Mouse (Mus musculus) heart, postnatal 0 days (tissue): Measurements from ENCODE around the gene Plcb4. TPM values are rescaled to one million over a fixed set of nuclear protein-coding genes. Genes with fewer than 3 reads are reported as not detected.

Experiments used
- ATAC-seq: fragments of 200-750 bp; cut with Nextera tagmentation; 2 replicates; pipeline ENCODE4 v1.8.0; 2017; ENCODE audit warnings: low read depth, moderate number of reproducible peaks, moderate library complexity; ENCODE audit not compliant: insufficient read depth
- DNase-seq: peaks from one replicate; pipeline ENCODE4 v3.0.0-alpha.2; 2016; ENCODE audit warnings: low spot score
- H3K27ac ChIP-seq: fragments of 300-500 bp; sonication (generic); 2 replicates; pipeline ENCODE4 v1.5.1; 2014; ENCODE audit warnings: low read depth, mild to moderate bottlenecking
- H3K27me3 ChIP-seq: fragments of 300-500 bp; sonication (generic); 2 replicates; pipeline ENCODE4 v1.6.1; 2014; ENCODE audit warnings: low read length, mixed read lengths; ENCODE audit not compliant: control insufficient read depth, insufficient read depth
- H3K36me3 ChIP-seq: fragments of 300-500 bp; sonication (generic); replicated peaks from 2 replicates; pipeline ENCODE4 v1.6.1; 2014; ENCODE audit warnings: low read length, mixed read lengths; ENCODE audit not compliant: control insufficient read depth, insufficient read depth
- H3K4me1 ChIP-seq: fragments of 300-500 bp; sonication (generic); 2 replicates; pipeline ENCODE4 v1.6.1; 2014; ENCODE audit warnings: antibody characterized with exemption; ENCODE audit not compliant: control insufficient read depth, insufficient read depth
- H3K4me2 ChIP-seq: fragments of 300-500 bp; sonication (generic); 2 replicates; pipeline ENCODE4 v1.6.1; 2014; ENCODE audit warnings: low read depth, mild to moderate bottlenecking, low read length, moderate library complexity
- H3K4me3 ChIP-seq: fragments of 300-500 bp; sonication (generic); 2 replicates; pipeline ENCODE4 v1.5.1; 2014; ENCODE audit warnings: low read depth, low read length
- H3K9ac ChIP-seq: fragments of 300-500 bp; sonication (generic); replicated peaks from 2 replicates; pipeline ENCODE4 v1.6.1; 2014; ENCODE audit warnings: low read depth, low read length, mixed read lengths
- H3K9me3 ChIP-seq: fragments of 300-500 bp; sonication (generic); replicated peaks from 2 replicates; pipeline ENCODE4 v1.6.1; 2016; ENCODE audit warnings: low read length; ENCODE audit not compliant: control insufficient read depth
- CTCF ChIP-seq: IDR thresholded peaks from 2 replicates; pipeline ENCODE4 v1.5.1; 2016; ENCODE audit warnings: antibody characterized with exemption, control low read depth, low read depth
- EP300 ChIP-seq: IDR thresholded peaks from 2 replicates; pipeline ENCODE4 v1.6.1; 2016; ENCODE audit warnings: antibody characterized with exemption, low read depth
- WGBS: fragments of 180-500 bp; shearing (Covaris S2); extraction: QIAGEN DNeasy Blood & Tissue Kit; methylation state at CpG from one replicate; pipeline ENCODE4 v1.1.7; 2014; 5-methylcytosine and 5-hydroxymethylcytosine counted together
- polyA plus RNA-seq: library from polyadenylated mRNA; unstranded; fragments of >200 nt; fragmentation: Nextera tagmentation; extraction: Ambion mirVana; gene quantifications from 2 replicates; pipeline ENCODE4 v1.2.1, GENCODE M21; 2015
- total RNA-seq: library from RNA; depleted of rRNA; stranded (reverse); fragments of >200 nt; gene quantifications from 2 replicates; pipeline ENCODE4 v1.2.3, GENCODE M21; 2014; ENCODE audit warnings: low replicate concordance

Plcb4 gene
- total and polyA plus RNA-seq, 2 experiments from 2014 or later = 34.7 to 57.0 TPM

DNA sequence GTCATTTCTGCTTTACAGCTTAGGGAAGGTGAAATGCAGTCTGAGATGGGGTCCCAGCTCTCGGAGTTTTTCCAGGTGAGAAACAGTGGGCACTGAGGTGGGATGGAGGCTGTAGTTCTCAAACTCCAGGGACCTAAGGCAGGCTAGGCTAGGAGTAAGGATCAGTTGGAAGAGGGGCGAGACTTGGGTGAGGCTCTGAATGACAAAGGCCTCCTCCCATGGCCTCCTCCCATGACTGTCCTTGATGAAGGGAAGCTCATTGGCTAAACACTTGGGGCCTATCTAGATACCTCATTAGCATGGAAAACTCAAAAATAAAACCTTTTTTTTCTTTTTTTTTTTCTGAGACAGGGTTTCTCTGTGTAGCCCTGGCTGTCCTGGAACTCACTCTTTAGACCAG, 198.0 kb downstream of the Plcb4 start:
- Histone ChIP-seq H3K27me3 (no peaks in the 10 kb centered on the region), H3K4me2 (no peak overlapping the region), H3K4me3 (no peak overlapping the region), H3K27ac (no peak overlapping the region), H3K4me1 (peaks cover 19% of the 10 kb centered on the region), H3K9me3 (no peaks in the 10 kb centered on the region), H3K9ac (no peak overlapping the region), H3K36me3 (no peaks in the 10 kb centered on the region)
- TF ChIP-seq EP300 (no peak), CTCF (no peak)
- no peak for ATAC-seq
- 99% methylated on average over 2 of the region's 2 CpGs for WGBS
- DNase-seq = no peak

DNA sequence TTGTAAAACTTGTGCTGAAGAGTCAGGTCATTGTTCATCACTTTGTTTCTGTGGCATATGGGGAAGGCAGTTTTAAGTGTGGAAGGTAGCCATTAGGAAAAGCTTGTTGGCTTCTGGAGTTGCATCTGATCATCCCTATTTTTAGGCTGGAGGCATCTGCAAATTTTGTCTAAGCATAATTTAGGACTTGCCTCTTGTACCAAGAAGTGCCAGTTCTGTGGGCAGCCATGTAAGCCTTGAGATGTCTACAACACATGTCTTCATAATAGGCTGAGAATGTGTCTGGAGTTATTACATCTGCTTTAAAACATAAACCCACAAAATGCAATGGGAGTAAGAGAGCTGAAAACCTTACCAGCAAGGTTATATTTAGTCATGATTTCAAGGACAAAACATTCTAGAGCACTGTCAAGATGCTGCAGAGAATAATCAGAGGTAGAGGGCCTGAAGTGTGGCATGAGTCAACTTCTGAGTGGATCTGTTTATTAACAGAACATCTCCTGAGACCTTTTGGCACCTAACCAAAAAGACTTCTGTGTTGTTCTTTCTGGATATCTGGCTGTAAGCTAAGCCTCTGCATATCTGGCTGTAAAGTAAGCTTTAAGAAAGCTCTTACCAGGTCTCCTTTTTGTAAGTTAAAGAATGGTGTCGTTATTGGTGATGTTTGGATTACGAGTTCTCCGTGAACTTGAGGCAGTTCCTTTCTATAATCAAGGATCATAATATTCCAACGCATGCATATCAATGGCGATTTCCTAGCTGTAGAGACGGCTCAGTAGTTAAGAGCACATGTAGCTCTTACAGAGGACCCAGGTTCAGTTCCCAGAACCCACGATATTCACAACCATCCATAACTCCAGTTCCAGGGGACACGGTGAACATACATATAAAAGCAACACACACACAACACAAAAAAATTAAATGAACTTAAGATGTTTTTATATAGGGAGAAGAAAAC, 203.0 kb downstream of the Plcb4 start:
- Histone ChIP-seq H3K27ac (peak overlapping the region; percentile 60), H3K4me2 (no peak overlapping the region), H3K9ac (no peak overlapping the region), H3K4me1 (peaks cover 34% of the 10 kb centered on the region), H3K9me3 (no peaks in the 10 kb centered on the region), H3K4me3 (no peak overlapping the region), H3K36me3 (no peaks in the 10 kb centered on the region), H3K27me3 (no peaks in the 10 kb centered on the region)
- DNase-seq (no peak), ATAC-seq (peak; percentile 30; the same call in 1 of the 2 replicates)
- 76% methylated on average over 8 of the region's 8 CpGs for WGBS
- no peak for TF ChIP-seq CTCF
- no peak for TF ChIP-seq EP300

GRCm38 (mm10) chr2:135862489-135863390, 203.9 kb downstream of the Plcb4 start:
- no peak overlapping the region for H3K9ac ChIP-seq
- H3K4me3 ChIP-seq = no peak overlapping the region
- DNase-seq (no peak), ATAC-seq (no peak)
- H3K4me1 ChIP-seq = peaks cover 39% of the 10 kb centered on the region
- H3K9me3 ChIP-seq = no peaks in the 10 kb centered on the region
- no peak overlapping the region for H3K4me2 ChIP-seq
- H3K27me3 ChIP-seq = no peaks in the 10 kb centered on the region
- TF ChIP-seq EP300 = no peak
- no peak for TF ChIP-seq CTCF
- no peaks in the 10 kb centered on the region for H3K36me3 ChIP-seq
- 30% methylated on average over 5 of the region's 5 CpGs for WGBS
- H3K27ac ChIP-seq = peak overlapping the region; percentile 60

- Histone ChIP-seq H3K4me2 (no peak overlapping the region), H3K27me3 (no peaks in the 10 kb centered on the region), H3K4me1 (peaks cover 39% of the 10 kb centered on the region), H3K9ac (no peak overlapping the region), H3K9me3 (no peaks in the 10 kb centered on the region), H3K27ac (0 out of 2 replicates have a peak overlapping the region, but pooled peaks have one; percentile 11), H3K4me3 (no peak overlapping the region), H3K36me3 (no peaks in the 10 kb centered on the region)
- no peak for TF ChIP-seq CTCF
- TF ChIP-seq EP300 = no peak
- no peak for ATAC-seq
- WGBS = 72% methylated on average over 4 of the region's 4 CpGs
- no peak for DNase-seq
Measured at GRCm38 (mm10) chr2:135863391-135864076, 204.7 kb downstream of the Plcb4 start.

GRCm38 (mm10) chr2:135866421-135866820, 207.6 kb downstream of the Plcb4 start:
- H3K4me1 ChIP-seq = peaks cover 41% of the 10 kb centered on the region
- no peak overlapping the region for H3K4me3 ChIP-seq
- no peaks in the 10 kb centered on the region for H3K27me3 ChIP-seq
- peak overlapping the region; percentile 30; the same call in 1 of the 2 replicates for H3K27ac ChIP-seq
- H3K9ac ChIP-seq = no peak overlapping the region
- no peak overlapping the region for H3K4me2 ChIP-seq
- DNase-seq = no peak
- ATAC-seq = no peak
- 68% methylated on average over 9 of the region's 9 CpGs for WGBS
- H3K36me3 ChIP-seq = no peaks in the 10 kb centered on the region
- no peak for TF ChIP-seq CTCF
- no peak for TF ChIP-seq EP300
- no peaks in the 10 kb centered on the region for H3K9me3 ChIP-seq
